Comparison of ENCODE assay signal across 15 mouse cellular contexts in the genomic region with DNA sequence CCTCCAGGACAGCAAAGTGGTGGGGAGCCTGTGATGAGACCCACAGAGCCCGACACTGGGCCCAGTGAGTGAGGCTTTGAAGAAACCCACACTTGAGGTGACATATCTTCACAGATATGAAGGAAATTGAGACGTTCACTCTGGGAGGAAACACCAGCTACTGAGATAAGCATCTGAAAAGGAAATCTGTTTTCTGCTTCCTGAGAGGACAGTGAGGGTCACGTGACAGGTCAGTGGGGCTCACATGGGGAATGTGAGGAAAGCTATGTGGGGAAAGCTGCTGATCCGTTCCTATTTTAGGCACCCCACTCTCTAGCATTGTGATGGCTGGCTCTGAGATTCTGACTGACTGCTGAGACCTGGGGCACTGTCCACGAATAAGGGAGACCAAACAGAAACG. TPM values are rescaled to one million over a fixed set of nuclear protein-coding genes. Genes with fewer than 3 reads are reported as not detected.
DNase-seq lines count a peak whose midpoint lies in the region; ATAC-seq lines count a peak whose summit lies in the region.
"Had no signal": no experiment of that assay in that cellular context is flagged by ENCODE, and none has a peak within 500 bp of the region (broad histone marks: within the 10 kb centered on the region; RNA-seq: fewer than 3 reads in every experiment).

No protein-coding gene starts in this region.

- 0 out of 2 replicates have a peak, but pooled peaks have one; percentile 18 for ATAC-seq in hindbrain, embryonic 11.5 days (ENCODE audit: low FRiP score)
- ATAC-seq in hindbrain, embryonic 13.5 days (ENCODE audit: low FRiP score), result no peak
- peak; percentile 75 for ATAC-seq in heart, embryonic 16.5 days (replicated peaks; ENCODE audit: extremely low read depth, insufficient read depth, low FRiP score)
- ATAC-seq: forebrain, embryonic 14.5 days had no signal

- no peaks in the 10 kb centered on the region for H3K4me1 ChIP-seq in hindbrain, embryonic 11.5 days (replicated peaks; ENCODE audit: control insufficient read depth, insufficient read depth, low read length)
- peaks cover 13% of the 10 kb centered on the region for H3K4me1 ChIP-seq in hindbrain, embryonic 13.5 days (replicated peaks)
- H3K4me1 ChIP-seq in heart, embryonic 16.5 days (ENCODE audit: control insufficient read depth, insufficient read depth, low read length), result peaks cover 13% of the 10 kb centered on the region

- H3K27ac ChIP-seq in hindbrain, embryonic 11.5 days (ENCODE audit: low read depth, low read length), result no peak overlapping the region
- H3K27ac ChIP-seq in hindbrain, embryonic 13.5 days, result no peak overlapping the region
- H3K27ac ChIP-seq in heart, embryonic 16.5 days (ENCODE audit: low read length), result no peak overlapping the region
- H3K27ac ChIP-seq: hindbrain, embryonic 12.5 days; stomach, postnatal 0 days had no signal

- no peak overlapping the region for H3K9ac ChIP-seq in hindbrain, embryonic 11.5 days (ENCODE audit: low read depth, low read length)
- no peak overlapping the region for H3K9ac ChIP-seq in hindbrain, embryonic 13.5 days
- H3K9ac ChIP-seq in heart, embryonic 16.5 days (ENCODE audit: low read length), result no peak overlapping the region; the same call in 1 of the 2 replicates
- H3K9ac ChIP-seq: hindbrain, embryonic 12.5 days had no signal

- WGBS in hindbrain, embryonic 11.5 days, result 62% methylated on average over 6 of the region's 6 CpGs
- WGBS in hindbrain, embryonic 13.5 days, result 66% methylated on average over 6 of the region's 6 CpGs
- WGBS in heart, embryonic 16.5 days, result 16% methylated on average over 6 of the region's 6 CpGs

- H3K4me2 ChIP-seq in hindbrain, embryonic 11.5 days (replicated peaks; ENCODE audit: low read depth, low read length), result no peak overlapping the region
- H3K4me2 ChIP-seq in hindbrain, embryonic 13.5 days, result no peak overlapping the region
- peak overlapping the region; percentile 13; the same call in 1 of the 2 replicates for H3K4me2 ChIP-seq in heart, embryonic 16.5 days (ENCODE audit: low read depth, low read length)
- H3K4me2 ChIP-seq: hindbrain, embryonic 12.5 days had no signal

- H3K4me3 ChIP-seq in hindbrain, embryonic 11.5 days (ENCODE audit: low read depth, low read length), result no peak overlapping the region
- no peak overlapping the region for H3K4me3 ChIP-seq in hindbrain, embryonic 13.5 days
- no peak overlapping the region for H3K4me3 ChIP-seq in heart, embryonic 16.5 days (ENCODE audit: low read length)
- H3K4me3 ChIP-seq: hindbrain, embryonic 12.5 days had no signal

- no peaks in the 10 kb centered on the region for H3K9me3 ChIP-seq in hindbrain, embryonic 11.5 days (ENCODE audit: control insufficient read depth, low read length)
- no peaks in the 10 kb centered on the region for H3K9me3 ChIP-seq in hindbrain, embryonic 13.5 days
- H3K9me3 ChIP-seq in heart, embryonic 16.5 days (replicated peaks; ENCODE audit: control insufficient read depth, low read length), result no peaks in the 10 kb centered on the region
- H3K9me3 ChIP-seq: hindbrain, embryonic 12.5 days had no signal

- peak; percentile 5 for DNase-seq in hindbrain, embryonic 11.5 days (ENCODE audit: low spot score)
- peak; percentile 20 for DNase-seq in retina, postnatal 1 day
- DNase-seq in retina, embryonic 14.5 days (ENCODE audit: low spot score), result no peak
- DNase-seq in natural killer cell, adult 2 months (ENCODE audit: low spot score in 2 of 2), result peak; percentile 15 to 38
- DNase-seq in layer of hippocampus, postnatal 14 days (ENCODE audit: low spot score in 2 of 2), result no peak
- DNase-seq in liver, result no peak
- DNase-seq: adrenal gland, adult 8-10 months; cerebellum, postnatal 14 days; kidney, adult 9 months had no signal

- H3K36me3 ChIP-seq in hindbrain, embryonic 11.5 days (ENCODE audit: control insufficient read depth, insufficient read depth, low read length), result no peaks in the 10 kb centered on the region
- no peaks in the 10 kb centered on the region for H3K36me3 ChIP-seq in hindbrain, embryonic 13.5 days
- no peaks in the 10 kb centered on the region for H3K36me3 ChIP-seq in heart, embryonic 16.5 days (ENCODE audit: control insufficient read depth, insufficient read depth)
- H3K36me3 ChIP-seq: hindbrain, embryonic 12.5 days had no signal

- no peaks in the 10 kb centered on the region for H3K27me3 ChIP-seq in hindbrain, embryonic 11.5 days (ENCODE audit: control insufficient read depth, insufficient read depth, low read length)
- H3K27me3 ChIP-seq in hindbrain, embryonic 13.5 days, result no peaks in the 10 kb centered on the region
- H3K27me3 ChIP-seq in heart, embryonic 16.5 days (ENCODE audit: control insufficient read depth, insufficient read depth, low read length), result no peaks in the 10 kb centered on the region
- H3K27me3 ChIP-seq: hindbrain, embryonic 12.5 days had no signal

RNA-seq across cellular contexts. Expression of a gene that starts 43.7 kb away (rescaled TPM):
- 12.2 and 14.8 TPM in 2 replicates for polyA plus RNA-seq in hindbrain, embryonic 11.5 days (2014; fragmentation: Nextera tagmentation; extraction: Ambion mirVana)
- 11.3 and 12.5 TPM in 2 replicates for polyA plus RNA-seq in hindbrain, embryonic 13.5 days (2015; fragmentation: Nextera tagmentation; extraction: Ambion mirVana)
- polyA plus RNA-seq in heart, embryonic 16.5 days (2015; fragmentation: Nextera tagmentation; extraction: Ambion mirVana), result 5.4 and 6.4 TPM in 2 replicates
- 10 to 100 TPM; 21.8 to 24.0 TPM for total RNA-seq in layer of hippocampus, postnatal 14 days (2021)

RNA-seq across cellular contexts. Expression of a gene that starts 52.9 kb away (rescaled TPM):
- 0.60 and 1.5 TPM in 2 replicates for polyA plus RNA-seq in hindbrain, embryonic 11.5 days (2014; fragmentation: Nextera tagmentation; extraction: Ambion mirVana)
- polyA plus RNA-seq in hindbrain, embryonic 13.5 days (2015; fragmentation: Nextera tagmentation; extraction: Ambion mirVana), result 0.30 and 0.44 TPM in 2 replicates
- polyA plus RNA-seq in heart, embryonic 16.5 days (2015; fragmentation: Nextera tagmentation; extraction: Ambion mirVana), result 2.5 and 3.9 TPM in 2 replicates
- under 1 TPM in 1 of 2 experiments, not detected in 1; 0.16 TPM for total RNA-seq in layer of hippocampus, postnatal 14 days (2021)
- total RNA-seq: left cerebral cortex, adult 18-20 months had no signal

Comparison
In these comparisons a context has a peak if more than half of its experiments do, and no peak if none do; other contexts are left out.
1. DNase-seq: peak in hindbrain, embryonic 11.5 days (single experiment), retina, postnatal 1 day (single experiment) and natural killer cell, adult 2 months (2 of 2); none in retina, embryonic 14.5 days (single experiment), layer of hippocampus, postnatal 14 days (0 of 2) and liver (single experiment).